Mouse (Mus musculus) telencephalon, adult 2 months (tissue): ENCODE data around the gene Plekha6.

Experiments used
- DNase-seq: peaks from one replicate; pipeline ENCODE4 v3.0.0-alpha.2; 2011; ENCODE audit warnings: low read depth, low spot score

The Plekha6 gene

GRCm38 (mm10) chr1:133163820-133164431 is at the start of gene Plekha6:
TSS of gene Plekha6 (plus strand) at chr1:133164210.
- DNase-seq, result no peak

GRCm38 (mm10) chr1:133116108-133116507 is 47.9 kb upstream of the Plekha6 start:
- DNase-seq, result no peak

- DNase-seq, result no peak
Observed at GRCm38 (mm10) chr1:133118127-133118526, 45.9 kb upstream of the Plekha6 start.

GRCm38 (mm10) chr1:133118844-133119243 is 45.2 kb upstream of the Plekha6 start:
- DNase-seq, result no peak

GRCm38 (mm10) chr1:133119931-133120712 is 43.9 kb upstream of the Plekha6 start:
- no peak for DNase-seq

- DNase-seq, result no peak
Observed at GRCm38 (mm10) chr1:133121246-133121645, 42.8 kb upstream of the Plekha6 start.

- no peak for DNase-seq
Observed at GRCm38 (mm10) chr1:133124137-133124536, 39.9 kb upstream of the Plekha6 start.

GRCm38 (mm10) chr1:133125640-133126364 is 38.2 kb upstream of the Plekha6 start:
- no peak for DNase-seq

GRCm38 (mm10) chr1:133126365-133126740 is 37.7 kb upstream of the Plekha6 start:
- DNase-seq, result no peak

GRCm38 (mm10) chr1:133127328-133127727 is 36.7 kb upstream of the Plekha6 start:
- DNase-seq, result no peak

GRCm38 (mm10) chr1:133129471-133130221 is 34.4 kb upstream of the Plekha6 start:
- no peak for DNase-seq

GRCm38 (mm10) chr1:133130638-133131560 is 33.1 kb upstream of the Plekha6 start, which contains the start of gene Ppp1r15b:
TSS of gene Ppp1r15b (plus strand) at chr1:133131143.
- DNase-seq, result peak; percentile 99

GRCm38 (mm10) chr1:133131561-133131905 is 32.5 kb upstream of the Plekha6 start:
- no peak for DNase-seq

GRCm38 (mm10) chr1:133131936-133132335 is 32.1 kb upstream of the Plekha6 start:
- no peak for DNase-seq

- no peak for DNase-seq
Observed at GRCm38 (mm10) chr1:133132388-133133326, 31.4 kb upstream of the Plekha6 start.

GRCm38 (mm10) chr1:133133425-133133824 is 30.6 kb upstream of the Plekha6 start:
- DNase-seq, result no peak

GRCm38 (mm10) chr1:133134071-133134470 is 29.9 kb upstream of the Plekha6 start:
- DNase-seq, result no peak

GRCm38 (mm10) chr1:133134881-133135280 is 29.1 kb upstream of the Plekha6 start:
- no peak for DNase-seq

GRCm38 (mm10) chr1:133135808-133136207 is 28.2 kb upstream of the Plekha6 start:
- DNase-seq, result no peak

- DNase-seq, result no peak
Observed at GRCm38 (mm10) chr1:133138401-133138800, 25.6 kb upstream of the Plekha6 start.
